Mouse (Mus musculus): ENCODE measurements around the gene Rbfox2. TPM values are rescaled to one million over a fixed set of nuclear protein-coding genes. Genes with fewer than 3 reads are reported as not detected.

Gene Rbfox2
- total RNA-seq, 2 experiments from 2014 or later = 48.2 to 78.6 TPM

DNA sequence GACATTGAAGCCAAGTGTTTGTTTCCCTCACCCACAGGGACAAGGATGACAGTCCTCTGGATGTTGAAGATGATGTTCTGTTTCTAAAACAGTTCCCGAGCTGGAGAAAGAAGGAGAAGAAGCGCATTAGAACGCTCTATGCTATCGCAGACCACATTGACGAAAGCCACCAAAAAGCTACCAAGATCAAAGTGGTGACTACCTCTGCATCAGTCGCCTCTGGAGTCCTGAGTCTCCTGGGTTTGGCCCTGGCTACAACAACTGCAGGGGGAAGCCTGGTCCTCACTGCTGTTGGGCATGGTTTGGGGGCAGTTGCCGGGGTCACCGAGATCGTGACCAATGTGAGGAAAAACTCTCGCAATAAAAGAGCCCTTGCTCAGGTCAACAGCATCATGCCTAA is 256.2 kb downstream of the Rbfox2 start, which contains the start of gene Mb:
Mb (minus strand) TSS at position 101 of the 400 bp plus-strand sequence.
- intact Hi-C loops (cut with DNase I) = no loop called here
- DNase-seq = no peak
- Histone ChIP-seq H3K4me3 (peak within 1 kb of the TSS; percentile 26), H3K27ac (no peak within 1 kb of the TSS; the same call in 1 of the 2 replicates)
- no peak for TF ChIP-seq CTCF (IDR thresholded peaks at IDR 0.05)

DNA sequence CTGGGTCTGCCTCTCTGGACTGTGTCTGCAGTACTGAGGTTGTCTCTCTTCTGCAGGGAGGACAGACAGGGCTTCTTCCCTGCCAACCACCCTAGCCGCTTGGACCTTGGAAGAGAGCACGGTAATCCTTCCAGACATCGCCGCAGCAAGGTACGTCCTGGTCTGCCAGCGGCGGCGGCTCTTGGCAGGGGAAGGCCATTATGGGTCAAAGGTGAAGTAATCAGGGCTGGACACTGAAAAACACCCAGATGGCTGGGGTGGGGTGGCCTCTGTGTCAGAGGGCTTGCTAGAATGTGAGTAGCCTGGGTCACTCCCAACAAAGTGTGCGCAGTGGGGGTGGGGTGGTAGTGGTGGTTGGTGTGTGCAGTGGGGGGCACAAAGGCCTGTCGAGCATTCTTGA is 261.2 kb downstream of the Rbfox2 start:
- TF ChIP-seq CTCF (IDR thresholded peaks at IDR 0.05) = no peak
- DNase-seq = peak; percentile 81
- Histone ChIP-seq H3K4me3 (peak overlapping the region; percentile 60), H3K27ac (peak overlapping the region; percentile 89)
- intact Hi-C loops (cut with DNase I) = no loop called here

DNA sequence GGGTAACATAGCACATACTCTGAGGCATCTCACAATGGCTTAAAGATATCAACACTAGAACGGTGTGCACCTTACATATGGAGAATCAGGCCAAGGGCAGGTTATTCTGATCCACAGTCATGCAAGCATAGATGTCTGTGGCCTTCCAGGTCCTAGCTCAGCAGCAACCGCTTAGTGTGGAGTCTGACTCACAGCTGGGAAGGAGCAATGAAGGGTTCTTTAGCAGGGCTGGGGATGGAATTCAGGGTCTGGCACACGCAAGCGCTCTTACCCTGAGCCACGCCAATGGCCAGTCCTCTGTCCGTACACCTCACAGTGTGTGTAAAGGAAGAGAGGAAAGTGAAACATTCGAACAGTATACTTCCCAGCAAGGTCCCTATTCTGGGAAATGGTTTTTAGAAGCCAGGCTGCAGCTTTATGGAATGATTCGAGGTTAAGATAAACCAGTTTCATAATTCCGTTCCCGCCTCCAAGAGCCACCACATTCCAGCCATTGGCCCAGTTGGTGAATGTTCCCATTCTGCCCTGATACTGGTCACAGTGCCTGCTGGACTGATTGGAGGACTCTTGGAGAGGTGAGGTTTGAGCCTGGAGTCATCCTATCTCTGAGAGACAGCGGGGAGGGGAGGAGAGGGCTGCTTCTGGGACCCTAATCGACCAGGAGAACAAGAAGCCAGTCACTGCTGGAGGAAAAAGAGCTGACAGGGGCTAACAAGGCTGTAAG is 262.0 kb downstream of the Rbfox2 start, which contains the start of gene Apol6:
Apol6 (plus strand) TSS at position 133 of the 724 bp plus-strand sequence.
- peak; percentile 58 for DNase-seq
- Histone ChIP-seq H3K27ac (peak within 1 kb of the TSS; percentile 89), H3K4me3 (peak within 1 kb of the TSS; percentile 60)
- no peak for TF ChIP-seq CTCF (IDR thresholded peaks at IDR 0.05)
- intact Hi-C loops (cut with DNase I) = no loop called here

DNA sequence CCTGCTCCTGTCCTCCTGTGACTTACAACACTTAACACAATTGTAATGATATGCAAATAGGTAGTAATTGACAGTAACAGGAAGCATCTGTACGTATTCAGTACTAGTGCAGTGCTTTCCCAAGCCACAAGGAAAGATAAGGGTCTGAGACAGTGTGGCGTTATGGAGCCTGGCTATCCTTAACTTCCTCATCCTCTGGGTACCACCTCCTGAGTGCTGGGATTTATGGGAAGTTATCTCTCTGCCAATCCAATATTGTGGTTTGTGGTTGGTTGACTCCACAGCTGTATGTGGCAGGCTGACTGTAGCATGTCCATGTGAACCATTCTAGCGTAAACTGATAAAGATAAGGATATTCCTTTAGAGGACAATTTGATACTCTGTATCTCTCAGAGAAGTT is 266.0 kb downstream of the Rbfox2 start:
- Histone ChIP-seq H3K4me3 (no peak overlapping the region), H3K27ac (no peak overlapping the region)
- no peak for DNase-seq
- intact Hi-C loops (cut with DNase I) = no loop called here
- no peak for TF ChIP-seq CTCF (IDR thresholded peaks at IDR 0.05)

DNA sequence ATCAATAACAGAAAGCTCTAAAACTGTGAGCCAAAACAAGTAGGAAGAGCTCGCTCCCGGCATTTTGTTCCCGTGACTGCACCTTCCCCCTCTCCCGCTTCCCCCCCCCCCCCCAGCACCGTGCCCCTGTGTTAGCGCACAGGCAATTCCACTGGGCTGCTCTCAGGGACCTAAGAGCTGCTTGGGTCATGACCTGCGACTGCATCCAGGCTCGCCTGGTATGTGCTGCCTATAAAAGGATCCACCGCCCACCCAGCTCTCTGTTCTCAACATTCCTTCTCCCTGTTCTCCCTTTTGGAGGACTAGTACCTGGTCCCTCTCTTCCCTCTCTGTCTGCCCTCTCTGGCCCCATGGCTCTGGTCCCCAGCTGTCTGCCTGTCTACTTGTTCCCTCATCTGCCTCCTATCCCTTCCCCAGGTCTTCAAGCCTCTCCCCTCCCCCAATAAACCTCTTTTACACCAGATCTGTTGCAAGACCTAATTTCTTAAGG is 267.5 kb downstream of the Rbfox2 start:
- Histone ChIP-seq H3K27ac (no peak overlapping the region), H3K4me3 (no peak overlapping the region)
- no peak for TF ChIP-seq CTCF (IDR thresholded peaks at IDR 0.05)
- DNase-seq = no peak
- intact Hi-C loops (cut with DNase I) = loop anchor here (5.0 kb wide), 2 partner anchors 113 to 323 kb away; no protein-coding TSS in a partner anchor

DNA sequence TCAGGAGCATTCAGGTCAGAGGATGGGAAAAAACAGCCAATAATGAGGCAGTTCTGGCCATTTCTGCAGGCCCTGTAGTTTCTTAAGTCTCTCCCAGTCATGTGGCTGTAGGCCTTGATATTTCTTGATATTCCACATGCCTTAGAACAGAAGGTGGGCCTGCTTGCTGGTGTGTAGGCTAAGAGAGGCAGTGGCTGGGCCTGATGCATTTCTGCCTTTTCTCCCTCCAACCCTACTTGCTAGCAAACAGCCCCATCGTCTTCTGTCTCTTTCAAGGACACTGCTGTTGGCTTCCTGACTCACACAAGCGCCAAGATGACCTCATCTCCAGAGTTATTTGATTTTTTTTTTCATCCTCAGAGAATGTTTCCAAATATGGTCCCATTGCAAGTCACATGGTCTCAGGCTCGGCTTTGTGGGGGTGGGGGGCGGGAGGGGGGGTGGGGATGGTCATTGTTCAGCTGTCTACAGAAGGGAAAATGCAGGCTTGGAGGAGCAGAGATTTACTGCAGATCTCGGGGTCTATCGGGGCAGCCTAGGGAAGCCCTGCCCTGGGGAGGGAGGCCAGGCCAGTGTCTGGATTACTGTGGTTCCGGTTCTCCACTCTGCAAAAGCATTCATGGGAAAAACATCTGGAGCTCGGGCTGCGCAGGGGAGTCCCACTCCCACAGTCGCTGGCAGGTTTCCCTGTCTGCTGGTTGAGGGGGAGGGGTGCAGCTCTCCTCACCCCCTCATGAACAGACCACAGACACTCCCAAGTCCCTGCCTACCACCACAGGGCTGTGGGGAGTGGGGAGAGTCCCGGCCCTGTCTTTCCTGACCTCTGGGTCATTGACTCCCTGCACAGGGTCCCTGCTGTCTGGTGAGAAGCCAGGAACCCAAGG is 269.3 kb downstream of the Rbfox2 start:
- TF ChIP-seq CTCF (IDR thresholded peaks at IDR 0.05) = no peak
- peak overlapping the region; percentile 94 for H3K27ac ChIP-seq
- peak overlapping the region; percentile 54 for H3K4me3 ChIP-seq
- intact Hi-C loops (cut with DNase I) = loop anchor here (5.0 kb wide), 2 partner anchors 115 to 325 kb away; no protein-coding TSS in a partner anchor
- peak; percentile 84 for DNase-seq

DNA sequence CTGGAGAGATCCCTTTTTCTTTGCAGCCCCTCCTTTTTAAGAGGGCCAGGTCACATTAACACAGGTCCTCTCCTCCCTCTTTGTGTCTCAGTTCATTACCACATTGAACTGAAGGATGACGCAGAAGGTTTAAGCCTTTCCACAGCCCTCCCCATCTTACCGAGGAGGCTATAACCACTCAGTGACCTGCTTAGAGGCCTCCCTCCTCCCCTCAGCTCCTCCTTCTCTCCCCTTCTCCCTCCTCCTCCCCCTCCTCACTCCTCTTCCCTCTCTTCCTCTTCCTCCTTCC is 269.9 kb downstream of the Rbfox2 start:
- intact Hi-C loops (cut with DNase I) = loop anchor here (5.0 kb wide), 2 partner anchors 115 to 325 kb away; no protein-coding TSS in a partner anchor
- TF ChIP-seq CTCF (IDR thresholded peaks at IDR 0.05) = no peak
- DNase-seq = no peak
- Histone ChIP-seq H3K4me3 (peak overlapping the region; percentile 54), H3K27ac (peak overlapping the region; percentile 94)

DNA sequence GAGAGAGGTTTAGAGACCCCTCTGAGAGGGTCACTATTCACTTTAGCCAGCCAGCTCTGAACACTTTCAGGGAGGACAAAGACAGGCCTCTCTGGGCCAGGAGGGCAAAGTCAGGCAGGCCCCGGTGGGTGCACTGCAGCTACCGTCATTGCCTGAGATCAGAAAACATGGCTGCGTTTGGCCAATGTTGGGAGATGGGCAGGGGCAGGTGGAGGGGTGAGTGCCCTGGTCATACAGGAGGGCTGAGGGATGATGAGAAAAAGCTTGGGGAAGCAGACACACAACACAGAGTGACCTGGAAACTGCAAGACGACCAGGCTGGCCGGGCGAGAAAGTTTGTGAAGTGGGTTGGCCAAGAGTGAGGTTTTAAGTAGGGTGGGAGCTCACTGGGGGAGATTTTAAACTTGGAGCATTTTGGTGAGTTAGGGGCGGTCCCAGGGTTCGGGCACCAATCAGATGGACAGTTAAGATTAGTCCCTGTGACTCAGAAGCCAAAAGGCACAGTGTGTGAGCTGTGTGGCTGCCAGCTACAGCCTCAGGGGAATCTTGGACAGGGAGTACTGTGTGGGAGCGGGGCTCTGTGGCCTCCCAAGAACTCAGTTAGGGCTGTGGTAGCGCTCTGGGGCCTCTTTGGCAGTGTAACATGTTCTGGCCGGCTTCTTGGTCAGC is 270.4 kb downstream of the Rbfox2 start:
- intact Hi-C loops (cut with DNase I) = loop anchor here (5.0 kb wide), 2 partner anchors 116 to 326 kb away; no protein-coding TSS in a partner anchor
- Histone ChIP-seq H3K4me3 (peak overlapping the region; percentile 54), H3K27ac (peak overlapping the region; percentile 94)
- peak; percentile 94 for DNase-seq
- no peak for TF ChIP-seq CTCF (IDR thresholded peaks at IDR 0.05)

DNA sequence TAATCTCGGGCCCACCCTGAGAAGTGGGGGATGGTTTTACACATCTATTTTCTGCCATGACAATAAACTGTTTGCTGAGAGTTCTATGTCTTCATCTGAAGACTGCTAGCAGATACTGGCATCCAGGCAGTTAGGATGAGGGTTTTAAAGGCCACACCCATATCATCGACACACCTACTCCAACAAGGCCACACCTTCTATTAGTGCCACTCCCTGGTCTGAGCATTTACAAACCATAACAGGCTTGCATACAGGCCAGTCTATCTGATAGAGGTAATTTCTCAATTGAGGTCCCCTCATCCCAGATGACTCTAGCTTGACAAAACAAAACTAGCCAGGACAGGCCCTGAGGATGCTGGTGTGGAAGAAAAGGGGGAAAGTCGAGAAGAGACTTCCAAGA is 271.2 kb downstream of the Rbfox2 start:
- intact Hi-C loops (cut with DNase I) = loop anchor here (5.0 kb wide), 2 partner anchors 117 to 327 kb away; no protein-coding TSS in a partner anchor
- TF ChIP-seq CTCF (IDR thresholded peaks at IDR 0.05) = no peak
- H3K4me3 ChIP-seq = no peak overlapping the region
- no peak for DNase-seq
- H3K27ac ChIP-seq = peak overlapping the region; percentile 94

DNA sequence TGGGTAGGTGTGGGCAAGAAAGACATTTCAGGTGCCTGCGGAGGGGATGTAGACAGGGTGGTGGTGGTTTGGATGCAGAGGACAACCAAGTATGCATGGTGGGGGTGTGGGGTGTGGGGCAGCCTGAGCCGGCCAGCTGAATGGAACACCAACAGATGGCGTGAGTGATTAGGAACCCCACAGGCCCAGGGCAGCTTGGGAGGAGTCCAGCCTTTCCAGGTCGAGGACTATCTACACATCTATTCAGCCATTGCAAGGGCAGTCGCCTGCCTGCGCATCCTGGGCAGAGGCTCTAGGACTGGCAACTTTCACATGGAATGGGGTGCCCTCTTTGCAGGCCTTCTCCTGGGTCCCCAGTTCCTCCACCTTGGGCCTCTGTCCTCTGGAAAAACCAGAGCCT is 272.3 kb downstream of the Rbfox2 start:
- intact Hi-C loops (cut with DNase I) = no loop called here
- DNase-seq = peak; percentile 51
- Histone ChIP-seq H3K27ac (peak overlapping the region; percentile 94), H3K4me3 (no peak overlapping the region)
- TF ChIP-seq CTCF (IDR thresholded peaks at IDR 0.05) = no peak

DNA sequence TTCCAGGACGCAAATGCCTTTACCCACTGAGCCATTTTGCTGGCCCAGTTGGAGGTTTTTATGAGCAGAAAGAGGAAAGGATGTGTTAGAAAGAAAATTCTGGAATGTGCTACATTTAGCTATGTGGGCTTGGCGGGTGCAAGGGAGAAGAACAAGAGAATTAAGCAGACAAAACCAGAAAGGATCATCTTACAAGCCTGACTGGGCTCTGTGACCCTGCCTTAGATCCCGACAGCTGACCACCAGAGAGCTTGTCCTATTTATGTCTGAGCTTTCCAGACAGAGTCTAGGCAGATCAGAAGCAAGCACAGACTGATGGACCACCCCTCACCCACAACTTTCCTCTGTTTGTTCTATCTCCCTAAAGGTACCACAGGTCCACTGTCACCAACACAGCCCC is 275.5 kb downstream of the Rbfox2 start:
- no peak for DNase-seq
- intact Hi-C loops (cut with DNase I) = no loop called here
- H3K4me3 ChIP-seq = no peak overlapping the region
- no peak overlapping the region for H3K27ac ChIP-seq
- TF ChIP-seq CTCF (IDR thresholded peaks at IDR 0.05) = no peak

DNA sequence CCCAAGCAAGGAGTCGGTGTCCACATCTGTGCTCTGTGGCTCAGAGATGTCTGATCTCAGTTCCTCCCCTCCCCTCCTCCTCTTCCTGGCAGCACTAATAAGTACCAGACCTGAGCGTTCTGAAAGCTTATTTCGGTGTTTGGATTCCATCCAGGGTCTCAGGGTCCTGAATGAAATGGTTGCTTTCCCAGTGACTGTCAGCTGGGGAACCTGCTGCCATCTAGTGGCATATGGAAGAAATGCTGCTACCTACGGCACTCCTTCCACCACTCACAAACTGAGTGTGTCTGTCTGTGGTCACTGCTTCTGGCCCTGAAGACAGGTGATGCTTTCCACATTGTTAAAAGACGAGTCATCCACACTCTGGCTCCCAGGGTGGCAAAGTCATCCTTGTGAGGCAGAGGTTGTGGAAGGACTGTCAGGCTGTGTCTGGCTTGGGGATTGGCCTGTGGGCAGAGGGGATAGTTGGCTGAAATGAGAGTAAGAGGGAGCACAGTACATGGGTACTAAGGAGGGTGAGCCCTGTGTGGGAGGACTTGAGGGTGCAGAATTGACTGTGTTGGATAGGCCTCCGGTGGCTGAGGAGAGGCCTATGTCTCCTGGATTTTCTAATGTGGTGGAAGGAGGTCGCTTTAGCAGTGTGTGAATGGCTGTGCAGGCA is 277.3 kb downstream of the Rbfox2 start:
- intact Hi-C loops (cut with DNase I) = no loop called here
- H3K4me3 ChIP-seq = peak overlapping the region; percentile 33
- peak overlapping the region; percentile 83 for H3K27ac ChIP-seq
- DNase-seq = peak; percentile 66
- peak; percentile 88 for TF ChIP-seq CTCF (IDR thresholded peaks at IDR 0.05)

Other genes starting within 250 kb of the Rbfox2 start
- gene Apol7a, start 92.1 kb upstream of the Rbfox2 start, total RNA-seq (2021) = 1 to 10 TPM in 1 of 2 experiments, under 1 TPM in 1; 0.31 to 1.2 TPM
- not detected for gene Apol9a, start 104.1 kb upstream of the Rbfox2 start, total RNA-seq (2021)
- gene Apol7b, start 140.5 kb upstream of the Rbfox2 start, total RNA-seq (2021) = under 1 TPM; 0.20 to 0.99 TPM
- gene Apol10a, start 170.0 kb upstream of the Rbfox2 start, total RNA-seq (2021) = not detected
- not detected for gene Apol11a, start 201.3 kb upstream of the Rbfox2 start, total RNA-seq (2021)
- gene Apol7c, start 226.3 kb upstream of the Rbfox2 start, total RNA-seq (2021) = not detected

All from gastrocnemius, adult 2 months (tissue).